Mouse (Mus musculus) E14TG2a.4 (cell line): ENCODE measurements around the gene Ikbip.

Experiments used
- CTCF ChIP-seq: conservative IDR thresholded peaks from 2 replicates; pipeline ENCODE4 v1.5.1; 2014; ENCODE audit warnings: low read length
- POU5F1 ChIP-seq: IDR thresholded peaks from 2 replicates; pipeline ENCODE4 v1.6.1; 2014; ENCODE audit warnings: low read length, borderline replicate concordance

- TF ChIP-seq CTCF: no peak
- TF ChIP-seq POU5F1: no peak
These were observed 23.2 kb downstream of the Ikbip start for GRCm38 (mm10) chr10:91105981-91106380.
